Mouse (Mus musculus): ENCODE results near the gene Lck.

GRCm38 (mm10) chr4:129508834-129509600 lies 64.4 kb downstream of the Lck start:
- no peak for TF ChIP-seq CTCF (conservative IDR thresholded peaks at IDR 0.05; ENCODE audit: low read length)
- no peak for TF ChIP-seq POU5F1 (IDR thresholded peaks at IDR 0.05; ENCODE audit: borderline replicate concordance, low read length)
- TF ChIP-seq NANOG (IDR thresholded peaks at IDR 0.05; ENCODE audit: borderline replicate concordance, low read length) = no peak

Data from E14TG2a.4 (cell line).